In genomic region chr1:63175853-63176252, GRCm38 (mm10) we compare ENCODE assay signal across 8 mouse cellular contexts. TPM values are rescaled to one million over a fixed set of nuclear protein-coding genes. Genes with fewer than 3 reads are reported as not detected.
DNase-seq lines count a peak whose midpoint lies in the region; ATAC-seq and TF ChIP-seq lines count a peak whose summit lies in the region.

No protein-coding gene starts in this region.

- TF ChIP-seq POLR2A in testis, adult 2 months (IDR thresholded peaks at IDR 0.05; ENCODE audit: control insufficient read depth, low read depth, low read length), result no peak
- TF ChIP-seq POLR2A in embryonic fibroblast, embryonic 13.5 days (IDR thresholded peaks at IDR 0.05; ENCODE audit: low read depth, low read length), result no peak

- 11% methylated on average over 11 of the region's 11 CpGs for WGBS in hindbrain, postnatal 0 days
- 12% methylated on average over 11 of the region's 11 CpGs for WGBS in midbrain, embryonic 11.5 days

- H3K4me1 ChIP-seq in testis, adult 2 months (ENCODE audit: control insufficient read depth, insufficient read depth, low read length), result peaks cover 5% of the 10 kb centered on the region; the same call in 1 of the 2 replicates
- no peaks in the 10 kb centered on the region; the same call in 1 of the 2 replicates for H3K4me1 ChIP-seq in embryonic fibroblast, embryonic 13.5 days (ENCODE audit: control insufficient read depth, insufficient read depth, low read length)
- H3K4me1 ChIP-seq in hindbrain, postnatal 0 days (ENCODE audit: insufficient read depth, low read length), result peaks cover 6% of the 10 kb centered on the region
- H3K4me1 ChIP-seq in midbrain, embryonic 11.5 days (ENCODE audit: control insufficient read depth, insufficient read depth, low read length), result peaks cover 17% of the 10 kb centered on the region

- H3K9me3 ChIP-seq in hindbrain, postnatal 0 days (ENCODE audit: low read length), result no peaks in the 10 kb centered on the region
- H3K9me3 ChIP-seq in midbrain, embryonic 11.5 days (ENCODE audit: control insufficient read depth, low read length), result no peaks in the 10 kb centered on the region

- H3K9ac ChIP-seq in hindbrain, postnatal 0 days (replicated peaks; ENCODE audit: low read length), result peak overlapping the region; percentile 75
- peak overlapping the region; percentile 94 for H3K9ac ChIP-seq in midbrain, embryonic 11.5 days (ENCODE audit: low read length)

- H3K27ac ChIP-seq in testis, adult 2 months (ENCODE audit: control insufficient read depth, insufficient read depth, low read depth, low read length), result peak overlapping the region; percentile 76
- H3K27ac ChIP-seq in embryonic fibroblast, embryonic 13.5 days (ENCODE audit: insufficient read depth, low read length), result peak overlapping the region; percentile 40; the same call in 1 of the 2 replicates
- peak overlapping the region; percentile 94 for H3K27ac ChIP-seq in hindbrain, postnatal 0 days
- H3K27ac ChIP-seq in midbrain, embryonic 11.5 days (ENCODE audit: low read depth, low read length), result no peak overlapping the region

- H3K27me3 ChIP-seq in testis, adult 2 months (ENCODE audit: control insufficient read depth, insufficient read depth, low read length), result no peaks in the 10 kb centered on the region
- no peaks in the 10 kb centered on the region for H3K27me3 ChIP-seq in hindbrain, postnatal 0 days (ENCODE audit: insufficient read depth, low read length)
- H3K27me3 ChIP-seq in midbrain, embryonic 11.5 days (ENCODE audit: control insufficient read depth, insufficient read depth, low read length), result no peaks in the 10 kb centered on the region

- TF ChIP-seq CTCF in testis, adult 2 months (IDR thresholded peaks at IDR 0.05; ENCODE audit: control insufficient read depth, insufficient read depth, insufficient replicate concordance, low read depth, low read length), result no peak
- no peak for TF ChIP-seq CTCF in embryonic fibroblast, embryonic 13.5 days (IDR thresholded peaks at IDR 0.05; ENCODE audit: borderline replicate concordance, insufficient read depth, low read length)
- no peak for TF ChIP-seq CTCF in hindbrain, postnatal 0 days (IDR thresholded peaks at IDR 0.05; ENCODE audit: low read depth)

- H3K4me2 ChIP-seq in hindbrain, postnatal 0 days (ENCODE audit: low read depth, low read length), result peak overlapping the region; percentile 76
- peak overlapping the region; percentile 84 for H3K4me2 ChIP-seq in midbrain, embryonic 11.5 days

- no peak for ATAC-seq in hindbrain, postnatal 0 days
- ATAC-seq in midbrain, embryonic 11.5 days (ENCODE audit: low FRiP score), result no peak

- DNase-seq in testis, postnatal 14 days (ENCODE audit: low spot score), result no peak
- DNase-seq in hindbrain, postnatal 0 days (ENCODE audit: low spot score), result peak; percentile 27
- no peak for DNase-seq in midbrain, embryonic 11.5 days (ENCODE audit: low spot score, missing footprints)
- DNase-seq in B cell, adult 2 months, result no peak
- no peak for DNase-seq in layer of hippocampus, postnatal 36 days
- no peak for DNase-seq in layer of hippocampus, adult 9-10 months (ENCODE audit: low spot score)

- H3K36me3 ChIP-seq in testis, adult 2 months (ENCODE audit: control insufficient read depth, insufficient read depth, low read length), result peaks cover 1% of the 10 kb centered on the region
- H3K36me3 ChIP-seq in hindbrain, postnatal 0 days (ENCODE audit: insufficient read depth, low read length), result peaks cover 23% of the 10 kb centered on the region
- H3K36me3 ChIP-seq in midbrain, embryonic 11.5 days (ENCODE audit: control insufficient read depth, insufficient read depth, low read length), result peaks cover 3% of the 10 kb centered on the region; the same call in 1 of the 2 replicates

- H3K4me3 ChIP-seq in testis, adult 2 months (ENCODE audit: control insufficient read depth, low read depth, low read length), result peak overlapping the region; percentile 99
- H3K4me3 ChIP-seq in embryonic fibroblast, embryonic 13.5 days (ENCODE audit: insufficient read depth, low read length), result peak overlapping the region; percentile 92
- H3K4me3 ChIP-seq in hindbrain, postnatal 0 days (ENCODE audit: low read length), result peak overlapping the region; percentile 85
- peak overlapping the region; percentile 90 for H3K4me3 ChIP-seq in midbrain, embryonic 11.5 days (ENCODE audit: low read depth, low read length)

RNA-seq across cellular contexts. Expression of gene Eef1b2, which starts 0.8 kb away (rescaled TPM):
- polyA plus RNA-seq in testis, adult 2 months (2012; rRNA removed), result 51.0 and 59.0 TPM in 2 replicates
- polyA plus RNA-seq in embryonic fibroblast, embryonic 13.5 days (2011; ENCODE audit: insufficient read length, low read depth, missing spikeins), result 2,343 and 2,477 TPM in 2 replicates
- total RNA-seq in hindbrain, postnatal 0 days (2014; rRNA removed), result 611 and 620 TPM in 2 replicates
- polyA plus RNA-seq in hindbrain, postnatal 0 days (2015; fragmentation: Nextera tagmentation; extraction: Ambion mirVana), result 451 and 465 TPM in 2 replicates
- polyA plus RNA-seq in midbrain, embryonic 11.5 days (2014; fragmentation: Nextera tagmentation; extraction: Ambion mirVana), result 465 and 509 TPM in 2 replicates
- 100 to 1,000 TPM; 345 to 386 TPM for total RNA-seq in layer of hippocampus, postnatal 36 days (2021)

RNA-seq across cellular contexts. Expression of gene Ndufs1, which starts 0.8 kb away (rescaled TPM):
- 27.8 and 32.4 TPM in 2 replicates for polyA plus RNA-seq in testis, adult 2 months (2012; rRNA removed)
- polyA plus RNA-seq in embryonic fibroblast, embryonic 13.5 days (2011; ENCODE audit: insufficient read length, low read depth, missing spikeins), result 92.9 and 96.9 TPM in 2 replicates
- total RNA-seq in hindbrain, postnatal 0 days (2014; rRNA removed), result 90.2 and 105 TPM in 2 replicates
- 148 and 151 TPM in 2 replicates for polyA plus RNA-seq in hindbrain, postnatal 0 days (2015; fragmentation: Nextera tagmentation; extraction: Ambion mirVana)
- polyA plus RNA-seq in midbrain, embryonic 11.5 days (2014; fragmentation: Nextera tagmentation; extraction: Ambion mirVana), result 138 and 152 TPM in 2 replicates
- 100 to 1,000 TPM; 159 to 165 TPM for total RNA-seq in layer of hippocampus, postnatal 36 days (2021)

RNA-seq across cellular contexts. Expression of gene Gpr1, which starts 38.5 kb away (rescaled TPM):
- polyA plus RNA-seq in testis, adult 2 months (2012; rRNA removed), result 0.14 and 0.15 TPM in 2 replicates
- 0.88 and 1.7 TPM in 2 replicates for polyA plus RNA-seq in embryonic fibroblast, embryonic 13.5 days (2011; ENCODE audit: insufficient read length, low read depth, missing spikeins)
- total RNA-seq in hindbrain, postnatal 0 days (2014; rRNA removed), result 1.2 TPM in 1 of 2 replicates, not detected in the other
- 0.34 and 0.48 TPM in 2 replicates for polyA plus RNA-seq in hindbrain, postnatal 0 days (2015; fragmentation: Nextera tagmentation; extraction: Ambion mirVana)
- polyA plus RNA-seq in midbrain, embryonic 11.5 days (2014; fragmentation: Nextera tagmentation; extraction: Ambion mirVana), result 0.08 and 0.22 TPM in 2 replicates
- under 1 TPM; 0.62 to 0.63 TPM for total RNA-seq in layer of hippocampus, postnatal 36 days (2021)
